Mouse (Mus musculus): ENCODE data around the gene Gm42906. TPM values are rescaled to one million over a fixed set of nuclear protein-coding genes. Genes with fewer than 3 reads are reported as not detected.

Gene Gm42906
- total RNA-seq, 2 experiments from 2014 or later = not detected

DNA sequence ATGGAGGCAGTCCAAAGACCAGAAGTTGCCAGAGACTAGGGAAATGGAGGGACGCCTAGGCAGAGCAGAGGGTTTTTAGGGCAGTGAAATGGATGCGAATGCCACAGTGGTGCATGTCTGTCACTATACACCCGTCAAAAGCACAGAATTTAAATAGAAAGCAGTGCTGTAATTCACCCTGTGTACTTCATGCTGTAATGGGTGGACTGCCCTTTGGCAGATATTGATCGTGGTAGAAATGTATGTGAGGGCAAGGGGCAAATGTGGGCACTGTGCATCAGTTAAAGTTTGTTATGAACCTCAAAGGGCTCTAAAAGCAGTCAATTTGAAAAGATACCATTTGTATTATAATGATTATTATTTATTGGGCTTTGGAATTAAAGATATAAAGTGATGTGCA, 347.7 kb downstream of the Gm42906 start:
- no peak for DNase-seq (ENCODE audit: low spot score in 2 of 2)
- no peak for TF ChIP-seq CTCF (conservative IDR thresholded peaks at IDR 0.05)
- Histone ChIP-seq H3K4me3 (no peak overlapping the region), H3K27ac (no peak overlapping the region)

DNA sequence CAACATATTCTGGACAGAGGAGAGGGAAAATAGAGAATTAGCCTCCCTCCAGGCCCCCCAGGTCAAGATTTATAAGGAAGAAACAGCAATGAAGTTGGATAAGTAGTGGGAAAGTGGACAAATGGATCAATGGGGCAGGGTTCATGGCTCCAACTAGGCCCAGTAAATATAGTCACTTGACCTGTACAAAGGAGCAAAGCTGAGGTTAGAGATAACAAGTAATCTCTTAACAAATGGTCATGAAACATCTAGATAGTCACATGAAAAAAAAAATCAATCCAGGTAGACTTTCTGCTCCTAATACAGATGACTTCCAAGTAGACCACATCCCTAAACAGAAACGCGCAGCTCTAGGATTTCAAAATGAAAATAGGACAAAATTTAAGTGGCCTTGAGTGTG, 350.0 kb downstream of the Gm42906 start:
- TF ChIP-seq CTCF (conservative IDR thresholded peaks at IDR 0.05) = no peak
- DNase-seq (ENCODE audit: low spot score in 2 of 2) = no peak
- Histone ChIP-seq H3K27ac (no peak overlapping the region), H3K4me3 (no peak overlapping the region)

DNA sequence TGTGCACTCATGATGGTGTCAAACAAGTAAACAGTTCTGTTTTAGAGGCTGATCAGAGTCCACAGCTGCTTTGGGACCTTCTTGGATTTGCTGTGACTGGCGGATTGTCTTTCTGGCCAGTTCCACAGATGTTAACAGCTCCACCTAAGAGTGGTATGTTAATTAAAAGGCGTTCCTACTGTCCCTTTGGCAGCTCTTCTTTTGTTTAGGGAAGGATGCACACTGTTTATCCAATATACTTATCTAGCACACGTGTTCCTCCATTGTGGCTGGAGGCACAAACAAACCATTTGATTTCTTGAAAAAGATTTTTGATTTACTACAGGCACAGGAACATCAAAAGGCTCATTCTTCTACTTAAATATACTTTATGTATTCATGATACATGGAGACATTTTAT, 351.0 kb downstream of the Gm42906 start:
- no peak overlapping the region for H3K4me3 ChIP-seq
- 0 out of 2 replicates have a peak overlapping the region, but pooled peaks have one; percentile 9 for H3K27ac ChIP-seq
- no peak for DNase-seq (ENCODE audit: low spot score in 2 of 2)
- no peak for TF ChIP-seq CTCF (conservative IDR thresholded peaks at IDR 0.05)

DNA sequence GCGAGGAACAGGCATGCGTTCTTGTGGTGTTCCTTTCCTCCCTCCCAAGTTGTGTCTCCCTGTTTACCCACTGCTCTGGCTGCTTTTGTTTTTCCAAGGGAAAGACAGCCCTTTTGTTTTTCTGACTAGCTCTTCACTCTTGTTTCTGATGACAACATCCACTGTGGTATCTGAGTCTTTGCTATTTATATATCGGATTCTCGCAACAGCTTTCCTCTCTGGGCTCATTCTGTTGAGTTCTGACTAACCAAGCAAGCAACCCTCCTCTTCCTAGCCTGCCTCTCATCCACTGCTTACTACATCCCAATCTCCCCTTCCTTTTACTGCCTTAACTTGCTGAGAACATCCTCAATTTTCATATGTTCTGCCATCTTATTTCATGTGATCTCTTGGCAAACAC, 353.7 kb downstream of the Gm42906 start:
- no peak for DNase-seq (ENCODE audit: low spot score in 2 of 2)
- no peak for TF ChIP-seq CTCF (conservative IDR thresholded peaks at IDR 0.05)
- Histone ChIP-seq H3K4me3 (no peak overlapping the region), H3K27ac (peak overlapping the region; percentile 81)

DNA sequence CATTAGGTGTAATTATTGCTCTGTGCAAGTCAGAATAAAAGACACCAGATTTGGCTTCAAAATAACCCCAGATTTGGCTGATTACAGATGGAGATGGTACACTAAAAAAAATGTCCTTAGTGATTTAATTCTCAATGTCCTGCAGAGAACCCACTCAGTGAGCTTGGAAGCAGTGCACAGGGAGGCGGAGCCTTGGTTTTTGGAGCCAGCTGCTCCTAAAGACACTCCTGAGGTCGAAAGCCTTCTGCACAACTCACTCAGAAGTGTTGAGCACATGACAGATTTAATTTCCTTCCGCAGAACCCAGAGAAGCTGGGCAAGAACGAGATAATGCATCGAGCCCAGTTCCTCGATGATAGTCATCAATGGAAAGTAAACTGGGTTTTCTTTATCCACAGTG, 356.5 kb downstream of the Gm42906 start:
- Histone ChIP-seq H3K27ac (peak overlapping the region; percentile 68), H3K4me3 (no peak overlapping the region)
- TF ChIP-seq CTCF (conservative IDR thresholded peaks at IDR 0.05) = no peak

DNA sequence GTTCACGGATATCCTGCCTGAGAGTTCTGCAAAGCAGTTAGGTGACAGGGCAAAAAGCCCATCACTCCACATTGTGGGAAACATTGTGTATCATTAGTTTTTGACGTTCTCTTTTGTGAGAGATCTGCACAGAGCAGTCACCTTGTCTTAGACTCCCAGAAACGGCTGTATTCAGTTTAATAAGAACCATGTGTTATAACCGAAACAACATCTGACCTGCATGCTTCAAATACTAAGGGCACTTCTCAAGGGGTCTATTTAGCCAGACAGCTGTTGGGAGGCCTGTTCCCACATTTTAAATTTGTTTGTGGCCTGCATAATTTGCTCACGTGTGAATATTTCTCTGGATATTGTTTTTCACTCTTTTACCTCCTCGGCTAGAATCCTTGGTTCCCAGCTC, 357.1 kb downstream of the Gm42906 start:
- DNase-seq (ENCODE audit: low spot score in 2 of 2) = no peak
- no peak overlapping the region for H3K4me3 ChIP-seq
- TF ChIP-seq CTCF (conservative IDR thresholded peaks at IDR 0.05) = no peak
- H3K27ac ChIP-seq = peak overlapping the region; percentile 68

More for the DNA sequence above, 356.5 kb downstream of the Gm42906 start:
- no peak for DNase-seq (ENCODE audit: low spot score in 2 of 2)

DNA sequence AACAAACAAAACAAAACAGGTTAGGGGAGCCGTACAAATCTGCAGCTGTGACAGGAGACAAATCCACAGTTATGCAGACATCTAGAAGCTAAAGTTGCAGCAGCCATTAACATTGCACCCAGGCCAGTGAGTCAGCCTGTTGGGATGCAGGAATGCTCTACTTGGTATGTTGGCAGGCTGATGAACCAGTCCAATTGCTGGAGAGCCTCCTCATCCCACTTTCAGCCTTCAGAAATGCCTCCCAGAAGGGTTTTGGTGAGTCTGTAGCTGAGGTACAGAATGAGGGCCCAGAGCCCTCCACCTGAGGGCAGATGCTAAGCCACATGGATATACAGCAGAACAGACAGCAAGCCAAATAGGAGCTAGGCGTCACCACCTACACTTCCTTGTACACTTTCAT, 358.4 kb downstream of the Gm42906 start:
- H3K4me3 ChIP-seq = no peak overlapping the region
- TF ChIP-seq CTCF (conservative IDR thresholded peaks at IDR 0.05) = no peak
- peak overlapping the region; percentile 68 for H3K27ac ChIP-seq
- DNase-seq (ENCODE audit: low spot score in 2 of 2) = no peak

DNA sequence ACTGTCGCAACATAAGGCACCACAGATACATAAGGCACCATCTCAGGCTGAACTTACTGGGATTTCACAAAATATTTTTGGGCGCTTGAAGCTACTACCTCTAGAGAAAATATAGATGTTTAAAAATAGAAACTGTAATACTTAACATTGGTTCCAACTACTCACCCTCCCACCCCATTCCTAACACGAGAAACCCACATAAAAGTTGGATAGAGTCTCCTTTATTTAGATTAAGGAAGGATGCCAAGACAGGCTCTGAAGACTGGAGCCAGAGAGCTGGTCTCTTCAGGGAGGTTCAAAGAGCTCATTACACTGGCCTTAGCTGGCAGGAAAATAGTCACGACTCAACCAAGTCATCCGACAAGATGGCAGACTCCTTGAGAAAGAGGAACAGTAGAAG, 361.9 kb downstream of the Gm42906 start:
- H3K4me3 ChIP-seq = no peak overlapping the region
- peak overlapping the region; percentile 65; the same call in 1 of the 2 replicates for H3K27ac ChIP-seq
- no peak for TF ChIP-seq CTCF (conservative IDR thresholded peaks at IDR 0.05)
- DNase-seq (ENCODE audit: low spot score in 2 of 2) = no peak

DNA sequence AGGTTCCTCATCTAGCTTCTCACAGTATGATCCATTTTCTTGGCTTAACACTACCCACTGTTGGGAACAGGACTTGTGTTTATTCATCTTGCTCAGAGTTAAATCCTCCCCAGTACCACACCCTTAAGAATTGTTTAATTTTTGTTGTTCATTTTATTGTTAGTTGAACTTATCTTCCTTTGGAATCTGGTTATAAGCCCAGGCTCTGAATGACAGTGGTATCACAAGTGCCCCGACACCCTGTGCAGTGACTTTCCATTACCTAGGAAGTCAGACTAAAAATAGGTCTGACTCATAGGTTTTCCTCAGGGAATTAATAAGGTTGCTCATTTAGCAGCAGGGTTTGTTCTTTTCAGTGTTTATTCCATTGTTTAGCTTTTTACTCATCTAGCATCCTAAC, 362.7 kb downstream of the Gm42906 start:
- H3K27ac ChIP-seq = peak overlapping the region; percentile 24
- no peak overlapping the region for H3K4me3 ChIP-seq
- TF ChIP-seq CTCF (conservative IDR thresholded peaks at IDR 0.05) = no peak
- no peak for DNase-seq (ENCODE audit: low spot score in 2 of 2)

DNA sequence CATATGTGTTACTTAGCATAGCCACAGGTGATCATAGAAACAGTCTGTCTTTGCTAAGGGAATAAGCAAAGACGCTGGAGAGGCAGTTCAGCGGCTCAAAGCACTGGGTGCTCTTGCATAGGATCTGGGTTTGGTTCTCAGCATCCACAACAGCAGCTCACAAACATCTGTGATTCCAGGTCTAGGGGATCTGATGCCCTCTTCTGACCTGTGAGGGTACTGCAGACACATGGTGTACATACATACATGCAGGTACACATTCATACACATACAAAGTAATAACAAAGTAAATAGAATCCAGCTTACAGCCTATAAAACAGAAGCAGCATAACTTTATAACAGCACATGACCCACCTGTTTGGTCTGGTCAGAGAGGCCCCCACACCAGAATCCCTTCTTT, 366.0 kb downstream of the Gm42906 start:
- peak; percentile 54 for TF ChIP-seq CTCF (conservative IDR thresholded peaks at IDR 0.05)
- no peak overlapping the region for H3K27ac ChIP-seq
- no peak overlapping the region for H3K4me3 ChIP-seq
- DNase-seq (ENCODE audit: low spot score in 2 of 2) = no peak

DNA sequence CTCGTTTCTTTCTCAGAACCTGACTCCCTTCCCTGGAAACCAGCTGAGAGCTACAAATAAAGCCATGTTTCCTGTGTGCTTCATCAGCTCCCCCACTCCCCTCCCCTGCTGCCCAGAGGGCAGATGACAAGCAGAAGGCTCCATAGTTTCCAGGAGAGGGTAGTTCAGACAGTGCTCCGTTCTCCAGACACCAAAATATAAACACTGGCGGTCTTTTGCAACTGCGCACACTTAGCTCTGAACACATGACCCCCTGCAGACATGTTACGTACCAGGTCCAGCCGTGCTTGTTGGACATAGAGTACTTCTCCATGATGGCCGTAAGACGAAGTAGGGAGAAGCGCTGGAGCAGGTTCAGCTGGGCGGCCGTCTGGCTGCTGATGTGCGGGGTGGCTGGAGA, 367.5 kb downstream of the Gm42906 start:
- Histone ChIP-seq H3K27ac (peak overlapping the region; percentile 75), H3K4me3 (no peak overlapping the region)
- TF ChIP-seq CTCF (conservative IDR thresholded peaks at IDR 0.05) = peak; percentile 37
- no peak for DNase-seq (ENCODE audit: low spot score in 2 of 2)

DNA sequence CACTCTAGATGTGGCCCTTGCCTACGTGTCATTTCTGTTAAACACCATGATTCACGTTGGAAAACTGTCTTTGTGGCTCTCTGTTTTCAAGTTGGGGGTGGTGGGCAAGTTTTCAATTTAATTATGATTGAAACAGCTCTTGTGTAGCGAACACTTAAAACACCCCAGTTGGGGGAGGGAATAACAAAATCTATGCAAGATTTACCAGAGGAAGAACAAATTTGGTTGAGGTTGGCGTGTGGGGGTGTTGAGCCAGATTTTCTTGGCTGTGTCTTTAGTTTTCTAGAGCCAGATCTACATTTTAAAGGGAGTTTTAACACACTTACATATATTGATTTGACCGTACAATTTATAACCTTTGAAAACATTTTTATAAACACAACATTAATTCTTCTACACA, 368.2 kb downstream of the Gm42906 start:
- Histone ChIP-seq H3K4me3 (no peak overlapping the region), H3K27ac (peak overlapping the region; percentile 75)
- TF ChIP-seq CTCF (conservative IDR thresholded peaks at IDR 0.05) = no peak
- peak in 1 of 2 experiments; percentile 61 for DNase-seq (ENCODE audit: low spot score in 2 of 2)

DNA sequence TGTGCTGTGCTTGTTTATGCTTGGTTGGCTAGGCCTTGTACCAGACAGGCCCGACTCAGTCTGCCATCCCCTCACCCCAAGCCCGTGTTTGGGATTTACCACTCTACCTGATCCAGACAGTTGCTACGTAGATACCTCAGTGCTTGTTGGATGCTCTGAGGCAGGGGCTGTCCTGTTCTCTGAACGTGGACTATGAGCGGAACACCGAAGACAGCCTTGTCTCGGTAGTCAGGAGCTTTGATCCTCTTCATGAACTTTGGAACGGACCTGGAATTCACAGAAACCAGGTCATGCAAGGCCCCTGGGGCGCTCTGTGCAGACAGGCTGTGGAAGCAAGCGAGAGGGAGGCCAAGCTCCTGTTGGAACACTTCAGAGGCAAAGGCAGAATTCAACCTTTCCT, 368.6 kb downstream of the Gm42906 start:
- peak overlapping the region; percentile 75 for H3K27ac ChIP-seq
- no peak overlapping the region for H3K4me3 ChIP-seq
- DNase-seq (ENCODE audit: low spot score in 2 of 2) = no peak
- TF ChIP-seq CTCF (conservative IDR thresholded peaks at IDR 0.05) = no peak

DNA sequence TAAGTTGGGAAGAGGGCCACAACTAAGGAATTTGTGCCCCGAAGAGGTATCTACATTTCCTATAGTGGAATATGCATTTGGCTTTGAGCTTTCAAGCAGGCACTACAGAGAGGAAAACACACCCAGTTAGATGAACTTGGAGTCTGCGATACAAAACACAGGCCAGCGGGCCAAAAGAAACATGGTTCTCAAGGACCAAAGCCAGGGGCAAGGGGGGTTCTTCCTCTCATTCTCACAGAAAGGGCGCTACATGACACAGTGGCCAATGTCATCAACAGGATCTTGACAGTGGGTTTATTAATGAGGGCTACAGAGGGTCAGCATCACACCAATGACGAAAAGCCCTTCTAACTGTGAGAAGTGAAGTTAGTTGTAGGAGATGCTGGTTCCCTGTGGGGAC, 370.2 kb downstream of the Gm42906 start:
- Histone ChIP-seq H3K4me3 (no peak overlapping the region), H3K27ac (peak overlapping the region; percentile 80)
- DNase-seq (ENCODE audit: low spot score in 2 of 2) = no peak
- no peak for TF ChIP-seq CTCF (conservative IDR thresholded peaks at IDR 0.05)

DNA sequence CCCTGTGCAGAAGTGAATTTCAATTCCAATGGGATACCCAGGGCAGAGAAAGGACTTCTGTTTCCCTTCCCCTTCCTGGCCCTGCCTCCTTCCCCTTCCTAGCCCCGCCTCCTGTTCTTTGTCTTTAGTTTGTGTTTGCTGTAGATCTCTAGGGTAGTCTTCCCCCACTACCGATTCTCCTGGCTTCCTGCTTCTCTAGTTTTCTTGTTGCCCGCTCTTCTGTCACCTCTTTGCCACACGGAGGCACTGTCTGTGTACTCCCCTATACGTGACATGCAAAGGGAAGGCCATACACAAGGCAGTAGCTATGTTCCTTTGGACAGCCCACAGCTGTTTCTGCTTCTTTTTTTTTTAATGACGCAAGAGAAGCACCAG, 371.1 kb downstream of the Gm42906 start:
- peak overlapping the region; percentile 80 for H3K27ac ChIP-seq
- peak; percentile 22; the same call in 1 of the 2 replicates for TF ChIP-seq CTCF (conservative IDR thresholded peaks at IDR 0.05)

More for the DNA sequence above, 371.1 kb downstream of the Gm42906 start:
- no peak overlapping the region for H3K4me3 ChIP-seq
- no peak for DNase-seq (ENCODE audit: low spot score in 2 of 2)

All from layer of hippocampus, adult 2 months (tissue).